Mouse (Mus musculus): ENCODE results near the gene Pex7.
A peak's percentile ranks its signal among the peaks of the same experiment; 100 is the strongest.

DNA sequence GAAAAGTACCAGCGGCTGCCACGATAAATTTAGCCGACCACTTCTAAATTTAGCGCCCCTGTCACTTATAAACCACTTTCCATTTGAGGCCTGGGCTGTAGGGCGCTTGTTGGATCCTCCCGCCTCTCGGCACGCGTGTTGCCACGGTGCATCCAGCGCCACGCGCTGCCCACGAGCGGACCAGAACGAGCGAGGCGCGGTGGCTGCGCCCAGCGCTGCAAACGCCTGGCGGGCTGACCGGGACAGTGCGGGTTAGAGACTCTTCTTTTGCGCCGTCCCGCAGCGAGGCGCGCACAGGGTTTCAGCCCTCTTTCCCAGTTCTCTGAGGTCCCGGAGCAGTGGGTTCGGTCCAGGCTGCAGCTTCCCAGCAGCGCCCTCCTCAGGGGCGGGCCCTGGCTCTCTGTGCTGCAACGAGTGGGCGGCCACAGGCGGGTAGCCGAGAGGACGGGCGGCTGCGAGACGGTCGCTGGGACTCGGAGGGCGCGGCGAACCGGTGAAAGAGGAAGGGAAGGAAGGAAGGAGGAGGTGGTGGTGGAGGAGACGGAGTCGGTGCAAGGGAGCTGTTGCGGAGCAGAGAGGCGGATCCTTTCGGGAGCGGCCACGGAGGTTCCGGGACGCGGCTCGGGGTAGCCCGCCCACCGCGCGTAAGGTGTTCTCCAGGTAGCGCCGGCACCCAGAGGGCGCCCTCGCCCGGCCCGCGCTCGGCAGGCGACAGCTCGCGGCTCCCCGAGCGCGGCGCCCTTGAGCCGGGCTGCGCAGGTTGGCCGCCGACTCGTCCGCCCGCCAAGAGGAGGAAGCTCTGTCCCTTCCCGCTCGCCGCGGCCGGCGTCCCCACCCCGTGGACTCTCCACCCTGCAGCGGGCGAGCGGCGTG, 26.3 kb upstream of the Pex7 start:
- TF ChIP-seq CTCF (IDR thresholded peaks at IDR 0.05; ENCODE audit: low read depth) (peak; percentile 29), EP300 (IDR thresholded peaks at IDR 0.05; ENCODE audit: low read depth) (no peak)
